Mouse (Mus musculus): ENCODE measurements at regions not wholly inside any gene's neighbourhood (a gene's known extent, or its start where the extent isn't known, plus 50 kb on each side); places are given as distances from the start of the nearest gene placed in this dataset.

DNA sequence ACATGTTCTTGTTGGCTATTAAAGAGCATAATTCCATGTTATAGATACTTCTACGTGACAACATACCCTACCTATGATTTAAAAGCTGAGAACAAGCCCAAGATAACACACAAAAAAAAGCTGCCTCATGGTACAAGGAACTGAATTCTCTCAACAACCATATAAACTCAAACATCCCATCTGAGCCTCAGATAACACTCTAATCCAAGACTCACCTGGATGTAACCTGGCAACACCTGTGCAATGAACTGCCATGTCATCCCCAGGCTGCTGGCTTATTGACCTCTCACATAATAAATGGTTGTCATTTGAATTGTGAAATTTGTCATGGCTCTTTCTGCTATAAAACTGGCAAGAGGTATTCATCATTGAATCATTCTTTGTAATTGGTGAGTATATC is 93.5 kb upstream of the Gm11146 start (continued):
- TF ChIP-seq CHD1 (IDR thresholded peaks at IDR 0.05; ENCODE audit: low read depth, low read length), result no peak
- TF ChIP-seq RAD21 (IDR thresholded peaks at IDR 0.05; ENCODE audit: low read depth, low read length), result no peak
- no peak for TF ChIP-seq KAT2A (conservative IDR thresholded peaks at IDR 0.05; ENCODE audit: low read depth, low read length)
- no peak for TF ChIP-seq CTCF (IDR thresholded peaks at IDR 0.05 in 2 of 3, conservative IDR thresholded peaks at IDR 0.05 in 1 of 3; ENCODE audit: control insufficient read depth in 1 of 3, insufficient read depth in 1 of 3, low read depth in 2 of 3, low read length in 3 of 3, poor library complexity in 1 of 3, severe bottlenecking in 1 of 3)

DNA sequence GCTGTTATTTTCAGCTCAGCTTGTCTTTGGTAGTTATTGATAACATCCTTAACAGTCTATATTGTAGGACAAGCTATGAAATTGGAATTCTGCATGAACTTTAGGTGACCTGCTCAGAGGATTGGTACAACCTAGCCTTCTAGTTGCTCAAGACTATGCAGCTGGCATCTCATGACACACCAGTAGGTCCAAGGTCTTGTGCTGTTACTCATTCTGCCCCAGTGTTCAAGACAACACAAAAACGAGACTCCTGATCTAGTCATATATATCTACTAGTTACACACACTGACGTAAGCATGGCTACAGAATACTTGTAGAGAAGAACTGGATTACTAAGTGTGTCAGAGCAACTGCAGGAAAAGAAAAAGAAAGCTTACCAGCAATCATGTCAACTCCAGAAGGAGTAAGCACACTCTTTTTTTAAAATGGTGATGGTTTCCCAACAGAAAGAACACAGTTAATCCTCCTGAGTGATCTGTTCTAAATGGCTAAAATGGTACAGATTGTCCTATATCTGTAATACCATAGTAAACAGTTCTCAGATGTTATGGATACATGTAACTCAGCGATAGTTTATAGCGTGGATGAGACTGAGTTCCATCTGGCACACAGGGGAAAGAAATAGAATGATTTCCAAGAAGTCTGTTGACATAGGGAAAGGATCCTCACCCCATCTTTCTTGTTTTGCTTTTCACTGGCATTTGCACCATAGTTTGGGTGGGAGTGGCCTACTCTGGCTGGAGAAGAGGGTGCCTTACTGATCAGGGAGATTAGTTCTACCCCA is 85.4 kb upstream of the Gm11146 start:
- Histone ChIP-seq H3K36me3 (ENCODE audit: control insufficient read depth in 1 of 2, insufficient read depth in 2 of 2, low read length in 2 of 2) (no peaks in the 10 kb centered on the region), H3K9ac (ENCODE audit: control insufficient read depth, low read depth, low read length, poor library complexity, severe bottlenecking) (no peak overlapping the region), H3K27me3 (ENCODE audit: control insufficient read depth in 1 of 2, insufficient read depth in 2 of 2, low read length in 2 of 2) (no peaks in the 10 kb centered on the region), H3K4me1 (ENCODE audit: control insufficient read depth in 1 of 2, insufficient read depth in 2 of 2, low read length in 2 of 2) (no peaks in the 10 kb centered on the region), H3K79me2 (ENCODE audit: control insufficient read depth, insufficient read depth, low read length, poor library complexity) (no peaks in the 10 kb centered on the region), H3K27ac (ENCODE audit: control insufficient read depth, low read depth, low read length) (no peak overlapping the region), H3K9me3 (replicated peaks; ENCODE audit: insufficient read depth, low read length) (no peaks in the 10 kb centered on the region), H3K4me3 (ENCODE audit: control insufficient read depth in 1 of 2, insufficient read depth in 1 of 2, low read depth in 2 of 2, low read length in 2 of 2) (no peak overlapping the region)
- no peak for DNase-seq (ENCODE audit: low read depth, low spot score)
- TF ChIP-seq ZNF384 (IDR thresholded peaks at IDR 0.05; ENCODE audit: low read depth, low read length) (no peak), HCFC1 (IDR thresholded peaks at IDR 0.05; ENCODE audit: low read depth, low read length) (no peak), GATA1 (IDR thresholded peaks at IDR 0.05; ENCODE audit: low read depth, low read length) (no peak), POLR2AphosphoS5 (IDR thresholded peaks at IDR 0.05; ENCODE audit: borderline replicate concordance, low read depth, low read length) (no peak), RAD21 (IDR thresholded peaks at IDR 0.05; ENCODE audit: low read depth, low read length) (no peak)

DNA sequence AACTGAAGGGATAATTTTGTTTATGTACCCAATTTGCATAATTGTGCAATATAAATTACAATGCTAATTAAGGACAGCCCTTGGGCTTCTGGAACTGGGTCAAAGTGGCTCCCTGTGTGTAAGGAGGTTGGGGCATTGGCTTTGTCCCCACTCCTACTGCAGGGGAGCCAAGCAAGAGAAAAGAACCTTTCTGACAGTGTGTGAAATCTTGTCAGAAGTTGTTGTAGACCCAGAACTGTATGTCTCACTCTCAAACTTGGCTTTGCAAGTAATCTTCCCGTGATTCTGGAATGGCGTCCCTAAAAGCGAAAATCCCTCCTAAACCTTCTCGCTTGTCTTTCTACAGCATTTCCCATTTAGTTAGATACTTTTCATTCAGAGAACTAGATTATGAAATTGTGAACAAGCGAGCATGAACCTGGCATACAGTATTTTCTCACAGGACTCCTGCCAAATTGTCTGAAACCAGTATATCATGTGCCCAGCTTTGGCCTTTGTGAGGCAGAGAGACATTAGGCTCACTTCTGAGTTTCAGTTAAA is 83.8 kb upstream of the Gm11146 start:
- H3K4me3 ChIP-seq (ENCODE audit: control insufficient read depth in 1 of 2, insufficient read depth in 1 of 2, low read depth in 2 of 2, low read length in 2 of 2), result no peak overlapping the region
- DNase-seq (ENCODE audit: low read depth, low spot score), result no peak
- H3K9me3 ChIP-seq (replicated peaks; ENCODE audit: insufficient read depth, low read length), result no peaks in the 10 kb centered on the region
- no peaks in the 10 kb centered on the region for H3K79me2 ChIP-seq (ENCODE audit: control insufficient read depth, insufficient read depth, low read length, poor library complexity)
- TF ChIP-seq POLR2A (IDR thresholded peaks at IDR 0.05; ENCODE audit: control insufficient read depth in 1 of 2, insufficient read depth in 1 of 2, low read depth in 1 of 2, low read length in 2 of 2, poor library complexity in 1 of 2), result no peak
- TF ChIP-seq RAD21 (IDR thresholded peaks at IDR 0.05; ENCODE audit: low read depth, low read length), result no peak
- TF ChIP-seq TAL1 (IDR thresholded peaks at IDR 0.05; ENCODE audit: low read length), result no peak
- TF ChIP-seq MYB (IDR thresholded peaks at IDR 0.05; ENCODE audit: low read depth, low read length), result no peak
- TF ChIP-seq USF2 (IDR thresholded peaks at IDR 0.05; ENCODE audit: borderline replicate concordance in 1 of 2, insufficient read depth in 1 of 2, low read depth in 1 of 2, low read length in 2 of 2), result no peak
- no peak for TF ChIP-seq ZKSCAN1 (IDR thresholded peaks at IDR 0.05; ENCODE audit: low read depth, low read length)
- TF ChIP-seq GABPA (IDR thresholded peaks at IDR 0.05; ENCODE audit: low read depth, low read length), result no peak
- TF ChIP-seq ZMIZ1 (IDR thresholded peaks at IDR 0.05; ENCODE audit: low read depth, low read length), result no peak
- TF ChIP-seq BHLHE40 (IDR thresholded peaks at IDR 0.05; ENCODE audit: borderline replicate concordance, low read depth, low read length), result no peak
- no peak for TF ChIP-seq SIN3A (IDR thresholded peaks at IDR 0.05; ENCODE audit: low read length)
- TF ChIP-seq MAX (IDR thresholded peaks at IDR 0.05; ENCODE audit: low read length), result no peak
- no peak for TF ChIP-seq CTCF (IDR thresholded peaks at IDR 0.05 in 2 of 3, conservative IDR thresholded peaks at IDR 0.05 in 1 of 3; ENCODE audit: control insufficient read depth in 1 of 3, insufficient read depth in 1 of 3, low read depth in 2 of 3, low read length in 3 of 3, poor library complexity in 1 of 3, severe bottlenecking in 1 of 3)
- TF ChIP-seq RCOR1 (IDR thresholded peaks at IDR 0.05; ENCODE audit: low read depth, low read length), result no peak
- H3K4me1 ChIP-seq (ENCODE audit: control insufficient read depth in 1 of 2, insufficient read depth in 2 of 2, low read length in 2 of 2), result no peaks in the 10 kb centered on the region
- H3K27me3 ChIP-seq (ENCODE audit: control insufficient read depth in 1 of 2, insufficient read depth in 2 of 2, low read length in 2 of 2), result no peaks in the 10 kb centered on the region
- H3K9ac ChIP-seq (ENCODE audit: control insufficient read depth, low read depth, low read length, poor library complexity, severe bottlenecking), result no peak overlapping the region
- no peak overlapping the region for H3K27ac ChIP-seq (ENCODE audit: control insufficient read depth, low read depth, low read length)
- H3K36me3 ChIP-seq (ENCODE audit: control insufficient read depth in 1 of 2, insufficient read depth in 2 of 2, low read length in 2 of 2), result no peaks in the 10 kb centered on the region
